Mouse (Mus musculus) erythroblast, adult 5-6 weeks (primary cell): ENCODE data around the gene BC107364. TPM values are rescaled to one million over a fixed set of nuclear protein-coding genes. Genes with fewer than 3 reads are reported as not detected.

Source experiments
- total RNA-seq, 2 experiments: library from RNA; stranded (forward) in 1 of 2; stranded (reverse) in 1 of 2; fragments of 150-400 nt in 1 of 2; fragments of 200-764, 138-1000 nt in 1 of 2; gene quantifications; 2 replicates each; pipeline versions ENCODE4 v1.2.3 to v1.2.4; 2015 to 2017; ENCODE audit warnings: low replicate concordance in 2 of 2

BC107364 gene
- total RNA-seq, 2 experiments from 2014 or later: not detected

Other genes with a start within 250 kb of the BC107364 start
- gene Bola1, start 232.6 kb downstream of the BC107364 start, total RNA-seq (2015; ENCODE audit: low replicate concordance): 8.8 TPM in 1 of 2 replicates, not detected in the other
- gene Bola1, start 232.6 kb downstream of the BC107364 start, total RNA-seq (2017; ENCODE audit: low replicate concordance): 3.2 and 5.9 TPM in 2 replicates
- gene Hist2h2ab, start 232.4 kb downstream of the BC107364 start, total RNA-seq (2015; ENCODE audit: low replicate concordance): 6.5 TPM in 1 of 2 replicates, not detected in the other
- gene Hist2h2ab, start 232.4 kb downstream of the BC107364 start, total RNA-seq (2017; ENCODE audit: low replicate concordance): 35.6 and 94.8 TPM in 2 replicates
- gene Hist2h2ac, start 231.4 kb downstream of the BC107364 start, total RNA-seq (2015; ENCODE audit: low replicate concordance): 18.3 and 36.8 TPM in 2 replicates
- gene Hist2h2ac, start 231.4 kb downstream of the BC107364 start, total RNA-seq (2017; ENCODE audit: low replicate concordance): 1,217 and 1,495 TPM in 2 replicates
- 19.2 and 22.6 TPM in 2 replicates for gene Hist2h2be, start 231.2 kb downstream of the BC107364 start, total RNA-seq (2015; ENCODE audit: low replicate concordance)
- 19.5 and 32.7 TPM in 2 replicates for gene Hist2h2be, start 231.2 kb downstream of the BC107364 start, total RNA-seq (2017; ENCODE audit: low replicate concordance)
- 139 and 198 TPM in 2 replicates for gene Hist2h3c2, start 213.2 kb downstream of the BC107364 start, total RNA-seq (2015; ENCODE audit: low replicate concordance)
- gene Hist2h3c2, start 213.2 kb downstream of the BC107364 start, total RNA-seq (2017; ENCODE audit: low replicate concordance): 86.0 and 97.2 TPM in 2 replicates
- gene Hist2h2aa2, start 212.0 kb downstream of the BC107364 start, total RNA-seq (2015; ENCODE audit: low replicate concordance): 65.5 and 89.0 TPM in 2 replicates
- gene Hist2h2aa2, start 212.0 kb downstream of the BC107364 start, total RNA-seq (2017; ENCODE audit: low replicate concordance): 1,562 and 3,181 TPM in 2 replicates
- gene Hist2h2aa1, start 206.8 kb downstream of the BC107364 start, total RNA-seq (2015; ENCODE audit: low replicate concordance): not detected in 2 replicates
- gene Hist2h2aa1, start 206.8 kb downstream of the BC107364 start, total RNA-seq (2017; ENCODE audit: low replicate concordance): 1,803 and 3,861 TPM in 2 replicates
- gene Hist2h3c1, start 205.6 kb downstream of the BC107364 start, total RNA-seq (2015; ENCODE audit: low replicate concordance): 16.7 and 20.9 TPM in 2 replicates
- gene Hist2h3c1, start 205.6 kb downstream of the BC107364 start, total RNA-seq (2017; ENCODE audit: low replicate concordance): 15.1 TPM in 1 of 2 replicates, not detected in the other
- 114 and 128 TPM in 2 replicates for gene Hist2h4, start 189.0 kb downstream of the BC107364 start, total RNA-seq (2015; ENCODE audit: low replicate concordance)
- gene Hist2h4, start 189.0 kb downstream of the BC107364 start, total RNA-seq (2017; ENCODE audit: low replicate concordance): 46.8 and 67.0 TPM in 2 replicates
- 373 and 489 TPM in 2 replicates for gene Hist2h3b, start 183.7 kb downstream of the BC107364 start, total RNA-seq (2015; ENCODE audit: low replicate concordance)
- 312 and 340 TPM in 2 replicates for gene Hist2h3b, start 183.7 kb downstream of the BC107364 start, total RNA-seq (2017; ENCODE audit: low replicate concordance)
- 715 and 759 TPM in 2 replicates for gene Hist2h2bb, start 182.6 kb downstream of the BC107364 start, total RNA-seq (2015; ENCODE audit: low replicate concordance)
- 2,995 and 4,039 TPM in 2 replicates for gene Hist2h2bb, start 182.6 kb downstream of the BC107364 start, total RNA-seq (2017; ENCODE audit: low replicate concordance)
- gene Fcgr1, start 158.3 kb downstream of the BC107364 start, total RNA-seq (2015; ENCODE audit: low replicate concordance): 9.0 and 10.8 TPM in 2 replicates
- 4.0 and 4.5 TPM in 2 replicates for gene Fcgr1, start 158.3 kb downstream of the BC107364 start, total RNA-seq (2017; ENCODE audit: low replicate concordance)
- not detected in 2 replicates for gene Hfe2, start 72.9 kb upstream of the BC107364 start, total RNA-seq (2015; ENCODE audit: low replicate concordance)
- gene Hfe2, start 72.9 kb upstream of the BC107364 start, total RNA-seq (2017; ENCODE audit: low replicate concordance): 0.17 TPM in 1 of 2 replicates, not detected in the other
- 125 and 174 TPM in 2 replicates for gene Txnip, start 105.7 kb upstream of the BC107364 start, total RNA-seq (2015; ENCODE audit: low replicate concordance)
- 113 and 122 TPM in 2 replicates for gene Txnip, start 105.7 kb upstream of the BC107364 start, total RNA-seq (2017; ENCODE audit: low replicate concordance)
- not detected in 2 replicates for gene Gm16253, start 124.7 kb upstream of the BC107364 start, total RNA-seq (2015; ENCODE audit: low replicate concordance)
- gene Gm16253, start 124.7 kb upstream of the BC107364 start, total RNA-seq (2017; ENCODE audit: low replicate concordance): not detected in 2 replicates
- gene Polr3gl, start 141.9 kb upstream of the BC107364 start, total RNA-seq (2015; ENCODE audit: low replicate concordance): 7.3 and 17.7 TPM in 2 replicates
- gene Polr3gl, start 141.9 kb upstream of the BC107364 start, total RNA-seq (2017; ENCODE audit: low replicate concordance): 3.9 and 16.5 TPM in 2 replicates
- gene Ankrd34a, start 144.3 kb upstream of the BC107364 start, total RNA-seq (2015; ENCODE audit: low replicate concordance): not detected in 2 replicates
- not detected in 2 replicates for gene Ankrd34a, start 144.3 kb upstream of the BC107364 start, total RNA-seq (2017; ENCODE audit: low replicate concordance)
- gene Lix1l, start 148.8 kb upstream of the BC107364 start, total RNA-seq (2015; ENCODE audit: low replicate concordance): not detected in 2 replicates
- gene Lix1l, start 148.8 kb upstream of the BC107364 start, total RNA-seq (2017; ENCODE audit: low replicate concordance): not detected in 2 replicates
- 25.3 and 30.4 TPM in 2 replicates for gene Rbm8a, start 177.6 kb upstream of the BC107364 start, total RNA-seq (2015; ENCODE audit: low replicate concordance)
- gene Rbm8a, start 177.6 kb upstream of the BC107364 start, total RNA-seq (2017; ENCODE audit: low replicate concordance): 16.4 and 18.5 TPM in 2 replicates
- 7.7 and 22.1 TPM in 2 replicates for gene Pex11b, start 183.1 kb upstream of the BC107364 start, total RNA-seq (2015; ENCODE audit: low replicate concordance)
- 2.6 and 7.1 TPM in 2 replicates for gene Pex11b, start 183.1 kb upstream of the BC107364 start, total RNA-seq (2017; ENCODE audit: low replicate concordance)
- gene Gm42957, start 183.2 kb upstream of the BC107364 start, total RNA-seq (2015; ENCODE audit: low replicate concordance): not detected in 2 replicates
- gene Gm42957, start 183.2 kb upstream of the BC107364 start, total RNA-seq (2017; ENCODE audit: low replicate concordance): not detected in 2 replicates
- gene Itga10, start 193.3 kb upstream of the BC107364 start, total RNA-seq (2015; ENCODE audit: low replicate concordance): not detected in 2 replicates
- gene Itga10, start 193.3 kb upstream of the BC107364 start, total RNA-seq (2017; ENCODE audit: low replicate concordance): 0.14 and 1.4 TPM in 2 replicates
- not detected in 2 replicates for gene Ankrd35, start 217.8 kb upstream of the BC107364 start, total RNA-seq (2015; ENCODE audit: low replicate concordance)
- not detected in 2 replicates for gene Ankrd35, start 217.8 kb upstream of the BC107364 start, total RNA-seq (2017; ENCODE audit: low replicate concordance)
- 3.8 and 11.0 TPM in 2 replicates for gene Pias3, start 244.1 kb upstream of the BC107364 start, total RNA-seq (2015; ENCODE audit: low replicate concordance)
- 2.2 and 3.2 TPM in 2 replicates for gene Pias3, start 244.1 kb upstream of the BC107364 start, total RNA-seq (2017; ENCODE audit: low replicate concordance)